Mouse (Mus musculus): Measurements from ENCODE around the gene Slc16a11. TPM values are rescaled to one million over a fixed set of nuclear protein-coding genes. Genes with fewer than 3 reads are reported as not detected.
A peak's percentile ranks its signal among the peaks of the same experiment; 100 is the strongest.

The Slc16a11 gene
- polyA plus RNA-seq, 1 experiment from 2014 or later, result 0.36 TPM

DNA sequence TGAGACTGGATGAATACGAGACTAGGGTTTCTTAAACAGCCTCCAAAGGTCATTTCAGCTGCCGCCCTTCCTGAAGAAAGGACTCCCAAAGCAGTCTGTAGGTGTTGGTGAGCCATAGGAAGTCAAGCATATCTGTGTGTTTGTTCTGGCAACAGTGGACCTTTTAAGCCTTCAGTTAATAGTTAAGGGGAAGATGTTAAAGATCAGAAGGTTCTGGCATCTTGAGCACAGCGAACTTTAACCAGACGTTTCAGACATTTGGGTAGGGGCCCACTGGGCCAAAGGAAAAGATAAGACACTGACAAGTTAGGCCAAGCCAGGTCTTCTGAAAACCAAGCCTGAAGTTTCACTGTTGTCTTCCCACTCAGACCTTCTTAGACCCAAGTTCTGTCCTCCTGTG lies 5.5 kb downstream of the Slc16a11 start:
- H3K27ac ChIP-seq (ENCODE audit: low read depth, low read length), result no peak overlapping the region
- WGBS (ENCODE audit: insufficient replicate concordance), result 63% methylated on average over 4 of the region's 4 CpGs
- no peak overlapping the region for H3K4me2 ChIP-seq
- ATAC-seq (replicated peaks; ENCODE audit: insufficient number of reproducible peaks, low FRiP score, low TSS enrichment), result no peak
- H3K36me3 ChIP-seq (ENCODE audit: control insufficient read depth, insufficient read depth, low read length), result no peaks in the 10 kb centered on the region
- peaks cover 52% of the 10 kb centered on the region for H3K27me3 ChIP-seq (ENCODE audit: control insufficient read depth, insufficient read depth, low read length)
- no peak overlapping the region for H3K4me3 ChIP-seq (ENCODE audit: low read depth, low read length)
- H3K9ac ChIP-seq (ENCODE audit: low read depth, low read length), result no peak overlapping the region
- H3K4me1 ChIP-seq (ENCODE audit: control insufficient read depth, insufficient read depth, low read length), result peaks cover 29% of the 10 kb centered on the region
- no peaks in the 10 kb centered on the region for H3K9me3 ChIP-seq (replicated peaks; ENCODE audit: control insufficient read depth, low read length)

DNA sequence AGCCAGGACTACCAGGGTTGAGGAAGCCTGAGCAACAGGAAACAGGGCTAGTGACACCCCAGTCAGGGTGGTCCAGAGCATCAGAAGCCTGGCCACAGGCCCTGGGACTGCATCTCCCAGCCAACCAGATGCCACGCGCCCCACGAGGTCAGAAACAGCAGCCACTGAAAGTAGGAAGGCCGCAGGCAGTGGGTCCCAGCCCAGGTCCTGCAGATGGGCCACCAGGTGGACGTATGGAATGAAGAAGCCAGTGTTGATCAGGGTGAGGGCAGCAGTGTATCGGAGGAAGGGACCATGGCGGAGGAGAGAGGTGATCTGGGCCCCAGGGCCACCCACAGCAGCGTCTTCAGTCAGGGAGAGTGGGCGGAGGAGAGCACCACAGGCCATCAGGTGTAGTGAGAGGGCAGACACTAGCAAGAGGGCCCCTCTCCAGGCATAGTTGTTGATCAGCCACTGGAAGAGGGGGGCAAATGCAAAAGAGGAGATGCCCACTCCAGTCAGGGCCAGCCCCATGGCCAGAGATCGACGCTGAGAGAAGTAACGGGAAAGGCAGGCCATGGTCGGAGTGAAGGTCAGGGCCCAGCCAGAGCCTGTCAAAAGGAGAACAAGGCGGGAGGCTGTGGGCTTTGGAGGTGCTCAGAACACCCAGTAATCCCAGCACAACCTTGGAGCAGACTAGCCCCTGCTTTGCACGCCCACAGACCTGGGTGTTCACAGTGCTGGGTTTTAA lies 6.4 kb downstream of the Slc16a11 start:
- no peak overlapping the region for H3K9ac ChIP-seq (ENCODE audit: low read depth, low read length)
- peaks cover 27% of the 10 kb centered on the region for H3K4me1 ChIP-seq (ENCODE audit: control insufficient read depth, insufficient read depth, low read length)
- peak overlapping the region; percentile 83 for H3K4me2 ChIP-seq
- H3K27ac ChIP-seq (ENCODE audit: low read depth, low read length), result no peak overlapping the region
- no peak overlapping the region for H3K4me3 ChIP-seq (ENCODE audit: low read depth, low read length)
- no peaks in the 10 kb centered on the region for H3K9me3 ChIP-seq (replicated peaks; ENCODE audit: control insufficient read depth, low read length)
- 87% methylated on average over 15 of the region's 15 CpGs for WGBS (ENCODE audit: insufficient replicate concordance)
- ATAC-seq (replicated peaks; ENCODE audit: insufficient number of reproducible peaks, low FRiP score, low TSS enrichment), result no peak
- H3K27me3 ChIP-seq (ENCODE audit: control insufficient read depth, insufficient read depth, low read length), result peaks cover 44% of the 10 kb centered on the region
- no peaks in the 10 kb centered on the region for H3K36me3 ChIP-seq (ENCODE audit: control insufficient read depth, insufficient read depth, low read length)

DNA sequence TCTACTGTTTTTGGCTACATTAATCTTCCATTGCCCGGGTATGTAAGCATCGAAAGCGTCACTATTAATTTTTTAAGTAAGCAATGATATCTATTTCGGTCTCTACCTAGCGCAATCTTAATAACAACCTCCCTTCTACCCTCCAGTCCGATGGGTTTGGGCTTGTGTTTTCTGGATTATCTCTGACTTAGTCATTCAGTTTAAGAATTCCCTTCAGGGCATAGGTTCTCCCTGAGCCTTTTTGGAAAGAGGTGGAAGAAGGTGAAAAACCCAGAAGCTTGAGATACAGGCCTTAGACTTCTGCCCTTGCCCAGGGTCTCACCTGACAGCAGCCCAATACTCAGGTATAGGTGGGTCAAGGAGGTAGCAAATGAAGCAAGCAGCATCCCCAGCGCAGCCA lies 7.3 kb downstream of the Slc16a11 start:
- Histone ChIP-seq H3K27ac (ENCODE audit: low read depth, low read length) (peak overlapping the region; percentile 95; the same call in 1 of the 2 replicates), H3K4me3 (ENCODE audit: low read depth, low read length) (peak overlapping the region; percentile 49), H3K4me1 (ENCODE audit: control insufficient read depth, insufficient read depth, low read length) (peaks cover 18% of the 10 kb centered on the region), H3K4me2 (peak overlapping the region; percentile 83), H3K36me3 (ENCODE audit: control insufficient read depth, insufficient read depth, low read length) (no peaks in the 10 kb centered on the region), H3K27me3 (ENCODE audit: control insufficient read depth, insufficient read depth, low read length) (peaks cover 34% of the 10 kb centered on the region), H3K9ac (ENCODE audit: low read depth, low read length) (peak overlapping the region; percentile 80), H3K9me3 (replicated peaks; ENCODE audit: control insufficient read depth, low read length) (no peaks in the 10 kb centered on the region)
- ATAC-seq (replicated peaks; ENCODE audit: insufficient number of reproducible peaks, low FRiP score, low TSS enrichment), result no peak
- WGBS (ENCODE audit: insufficient replicate concordance), result 58% methylated on average over 7 of the region's 7 CpGs

DNA sequence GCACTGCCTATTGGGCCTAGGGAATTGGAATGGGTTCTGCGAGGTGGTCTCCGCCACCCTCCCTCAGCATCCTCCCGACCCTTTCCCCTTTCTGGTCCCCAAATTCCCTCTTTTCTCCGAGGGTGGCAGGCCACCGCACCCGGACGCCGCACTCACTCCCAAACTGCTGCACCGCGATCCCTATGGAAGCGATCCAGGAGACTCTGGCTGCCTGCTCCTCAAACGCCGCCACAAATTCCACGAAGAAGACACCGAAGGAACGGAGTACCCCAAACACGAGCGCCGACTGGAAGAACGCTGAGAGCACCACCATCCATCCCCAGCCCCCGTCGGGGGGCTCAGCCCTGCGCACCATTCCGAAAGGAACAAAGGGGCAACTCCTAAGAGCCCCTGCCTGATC lies 7.8 kb downstream of the Slc16a11 start:
- Histone ChIP-seq H3K4me3 (ENCODE audit: low read depth, low read length) (peak overlapping the region; percentile 49), H3K4me1 (ENCODE audit: control insufficient read depth, insufficient read depth, low read length) (peaks cover 15% of the 10 kb centered on the region; the same call in 1 of the 2 replicates), H3K27ac (ENCODE audit: low read depth, low read length) (peak overlapping the region; percentile 95), H3K4me2 (peak overlapping the region; percentile 83), H3K9ac (ENCODE audit: low read depth, low read length) (peak overlapping the region; percentile 80), H3K9me3 (replicated peaks; ENCODE audit: control insufficient read depth, low read length) (no peaks in the 10 kb centered on the region), H3K36me3 (ENCODE audit: control insufficient read depth, insufficient read depth, low read length) (no peaks in the 10 kb centered on the region), H3K27me3 (ENCODE audit: control insufficient read depth, insufficient read depth, low read length) (peaks cover 34% of the 10 kb centered on the region)
- WGBS (ENCODE audit: insufficient replicate concordance), result 2% methylated on average over 23 of the region's 24 CpGs
- no peak for ATAC-seq (replicated peaks; ENCODE audit: insufficient number of reproducible peaks, low FRiP score, low TSS enrichment)

DNA sequence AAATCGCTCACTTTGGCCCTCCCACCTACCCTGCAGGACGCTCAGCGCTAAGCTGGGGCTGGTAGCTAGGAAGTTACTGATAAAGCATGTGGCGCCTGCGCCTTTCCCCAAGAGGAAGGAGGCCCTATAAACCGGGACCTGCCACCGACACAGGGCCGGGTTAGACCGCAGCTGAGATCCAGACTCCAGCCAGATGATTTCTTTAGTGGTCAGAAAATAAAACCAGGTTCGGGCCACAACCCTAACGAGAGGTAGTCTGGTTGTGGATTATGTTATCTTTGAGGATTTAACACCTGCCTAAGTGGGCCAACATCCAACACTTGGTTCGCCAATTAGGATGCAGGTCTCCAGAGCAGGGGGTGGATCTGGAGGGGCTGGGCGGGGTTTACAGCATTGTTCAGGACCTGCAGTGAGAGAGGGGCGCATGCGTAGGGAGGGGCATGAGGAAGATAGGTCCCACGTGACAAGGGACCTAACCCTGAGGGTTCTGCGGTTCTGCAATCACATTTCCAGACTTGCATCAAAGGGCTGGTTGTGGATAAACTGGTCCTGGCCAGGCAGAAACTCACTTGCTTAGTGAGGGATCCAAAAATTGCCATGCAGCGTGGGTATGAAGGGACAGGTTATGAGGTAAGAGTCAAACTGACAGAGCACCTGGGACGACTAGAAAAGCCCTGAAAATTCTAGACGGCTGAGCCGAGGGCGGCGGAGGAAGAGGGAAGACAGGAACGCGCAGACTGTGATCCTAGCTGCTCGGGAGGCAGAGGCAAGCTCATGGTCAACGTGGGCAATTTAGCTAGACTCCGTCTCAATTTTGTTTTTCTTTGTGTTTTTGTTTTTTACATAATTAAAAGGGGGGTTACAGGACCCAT lies 8.4 kb downstream of the Slc16a11 start, which contains the start of gene Slc16a13:
Slc16a13 (minus strand) TSS at position 334 of the 872 bp plus-strand sequence.
- peak; percentile 89 for ATAC-seq (replicated peaks; ENCODE audit: insufficient number of reproducible peaks, low FRiP score, low TSS enrichment)
- WGBS (ENCODE audit: insufficient replicate concordance), result under 1% methylated on average over 28 of the region's 28 CpGs
- Histone ChIP-seq H3K4me1 (ENCODE audit: control insufficient read depth, insufficient read depth, low read length) (peaks cover 18% of the 10 kb centered on the region; the same call in 1 of the 2 replicates), H3K9ac (ENCODE audit: low read depth, low read length) (peak within 1 kb of the TSS; percentile 80), H3K9me3 (replicated peaks; ENCODE audit: control insufficient read depth, low read length) (no peaks in the 10 kb centered on the region), H3K36me3 (ENCODE audit: control insufficient read depth, insufficient read depth, low read length) (no peaks in the 10 kb centered on the region), H3K4me2 (peak within 1 kb of the TSS; percentile 83), H3K27me3 (ENCODE audit: control insufficient read depth, insufficient read depth, low read length) (peaks cover 34% of the 10 kb centered on the region), H3K4me3 (ENCODE audit: low read depth, low read length) (peak within 1 kb of the TSS; percentile 49), H3K27ac (ENCODE audit: low read depth, low read length) (peak within 1 kb of the TSS; percentile 95)

DNA sequence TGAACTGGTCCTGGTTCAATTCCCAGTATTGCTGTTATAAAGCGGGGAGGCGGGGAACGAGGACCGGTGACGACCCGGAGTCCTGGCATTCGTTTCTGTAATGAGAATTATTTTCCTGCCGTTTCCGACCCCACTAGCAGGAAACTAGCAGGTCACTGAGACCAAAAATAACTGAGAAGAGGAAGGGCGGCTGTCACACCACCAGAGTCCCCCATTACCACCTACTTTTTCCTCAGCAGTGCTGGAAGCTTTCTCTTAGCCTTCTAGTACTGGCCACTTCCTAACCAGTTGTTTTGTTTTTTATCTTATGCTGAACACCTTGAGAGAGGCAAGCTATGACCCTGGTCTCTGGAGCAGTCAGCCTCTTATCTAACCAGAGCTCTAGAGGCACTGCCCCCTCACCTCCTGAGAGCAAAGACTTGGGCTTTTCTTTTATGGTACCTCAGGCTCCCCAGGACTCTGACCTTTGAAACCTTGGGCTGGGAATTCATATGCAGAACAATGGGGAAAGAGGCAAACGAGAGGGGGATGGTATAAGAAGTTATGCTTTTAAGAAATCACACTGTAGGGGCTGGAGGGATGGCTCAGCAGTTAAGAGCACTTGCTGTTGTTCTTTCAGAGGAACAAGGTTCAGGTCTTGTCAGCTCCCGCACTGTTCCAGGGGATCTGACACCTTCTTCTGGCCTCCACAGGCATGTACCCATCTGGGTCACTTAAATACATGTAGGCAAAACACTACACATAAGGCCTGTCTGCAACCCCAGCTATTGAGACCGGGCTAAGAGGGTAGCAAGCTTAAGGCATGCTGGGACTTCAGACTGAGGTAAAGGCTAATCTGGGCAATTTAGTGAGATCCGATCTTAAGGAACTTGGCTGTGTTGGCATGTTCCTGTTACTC lies 9.3 kb downstream of the Slc16a11 start:
- ATAC-seq (replicated peaks; ENCODE audit: insufficient number of reproducible peaks, low FRiP score, low TSS enrichment), result peak; percentile 56
- 10% methylated on average over 14 of the region's 14 CpGs for WGBS (ENCODE audit: insufficient replicate concordance)
- peaks cover 33% of the 10 kb centered on the region for H3K27me3 ChIP-seq (ENCODE audit: control insufficient read depth, insufficient read depth, low read length)
- peak overlapping the region; percentile 80 for H3K9ac ChIP-seq (ENCODE audit: low read depth, low read length)
- no peaks in the 10 kb centered on the region for H3K9me3 ChIP-seq (replicated peaks; ENCODE audit: control insufficient read depth, low read length)
- peak overlapping the region; percentile 83 for H3K4me2 ChIP-seq
- peaks cover 25% of the 10 kb centered on the region for H3K4me1 ChIP-seq (ENCODE audit: control insufficient read depth, insufficient read depth, low read length)
- peak overlapping the region; percentile 95 for H3K27ac ChIP-seq (ENCODE audit: low read depth, low read length)
- H3K4me3 ChIP-seq (ENCODE audit: low read depth, low read length), result peak overlapping the region; percentile 49
- H3K36me3 ChIP-seq (ENCODE audit: control insufficient read depth, insufficient read depth, low read length), result no peaks in the 10 kb centered on the region

DNA sequence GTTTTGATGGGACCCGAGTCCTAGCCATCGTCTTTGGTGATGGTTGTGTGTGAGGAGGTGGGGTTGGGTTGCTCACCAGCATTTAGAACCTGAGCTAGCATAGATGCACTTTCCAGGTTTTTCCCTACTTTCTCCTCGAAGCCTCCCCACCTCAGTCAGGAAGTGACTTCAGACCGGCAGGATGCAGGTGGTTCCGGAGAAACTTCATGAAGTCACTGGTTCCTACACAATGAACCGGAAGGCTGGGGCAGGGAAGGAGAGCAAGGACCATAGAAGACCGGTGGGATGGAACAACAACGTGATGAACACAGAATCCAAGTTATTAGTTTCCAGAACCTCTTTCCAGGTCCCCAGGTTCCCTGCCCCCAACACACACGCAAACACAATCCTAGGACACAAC lies 11.2 kb downstream of the Slc16a11 start:
- H3K4me3 ChIP-seq (ENCODE audit: low read depth, low read length), result no peak overlapping the region
- peaks cover 39% of the 10 kb centered on the region for H3K27me3 ChIP-seq (ENCODE audit: control insufficient read depth, insufficient read depth, low read length)
- H3K9me3 ChIP-seq (replicated peaks; ENCODE audit: control insufficient read depth, low read length), result no peaks in the 10 kb centered on the region
- H3K4me2 ChIP-seq, result peak overlapping the region; percentile 12; the same call in 1 of the 2 replicates
- peaks cover 40% of the 10 kb centered on the region for H3K4me1 ChIP-seq (ENCODE audit: control insufficient read depth, insufficient read depth, low read length)
- 64% methylated on average over 9 of the region's 9 CpGs for WGBS (ENCODE audit: insufficient replicate concordance)
- no peak for ATAC-seq (replicated peaks; ENCODE audit: insufficient number of reproducible peaks, low FRiP score, low TSS enrichment)
- no peaks in the 10 kb centered on the region for H3K36me3 ChIP-seq (ENCODE audit: control insufficient read depth, insufficient read depth, low read length)
- no peak overlapping the region for H3K9ac ChIP-seq (ENCODE audit: low read depth, low read length)
- peak overlapping the region; percentile 60 for H3K27ac ChIP-seq (ENCODE audit: low read depth, low read length)

Measured in heart, embryonic 11.5 days (tissue).